In the genomic region with DNA sequence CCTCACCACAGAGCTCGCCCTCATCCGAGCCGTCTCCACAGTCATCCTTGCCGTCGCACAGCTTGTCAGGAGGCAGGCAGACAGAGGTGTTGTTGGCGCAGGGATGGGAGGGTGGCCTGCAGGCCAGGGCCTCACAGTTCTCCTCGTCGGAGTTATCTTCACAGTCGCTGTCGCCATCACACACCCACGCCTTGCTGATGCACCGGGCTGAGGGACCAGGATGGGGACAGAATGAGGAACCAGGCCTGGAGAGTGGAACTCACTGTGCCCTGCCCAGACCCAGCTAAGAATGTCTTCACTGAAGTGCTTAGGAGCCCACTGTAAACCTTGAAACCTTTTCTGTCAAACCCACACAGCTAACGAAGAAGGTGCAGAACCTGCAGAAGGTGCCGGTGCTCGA, we compare ENCODE assay signal across 26 mouse cellular contexts. TPM values are rescaled to one million over a fixed set of nuclear protein-coding genes. Genes with fewer than 3 reads are reported as not detected.
A peak's percentile ranks its signal among the peaks of the same experiment; 100 is the strongest.
DNase-seq lines count a peak whose midpoint lies in the region; ATAC-seq and TF ChIP-seq lines count a peak whose summit lies in the region.
"Had no signal": no experiment of that assay in that cellular context is flagged by ENCODE, and none has a peak within 500 bp of the region (broad histone marks: within the 10 kb centered on the region; RNA-seq: fewer than 3 reads in every experiment).

No protein-coding gene starts in this region.

- ATAC-seq in frontal cortex, adult (ENCODE audit: low TSS enrichment), result peak; percentile 32; the same call in 1 of the 2 replicates
- peak; percentile 57 for ATAC-seq in granulocyte monocyte progenitor cell, adult 5-6 weeks (replicated peaks; ENCODE audit: poor library complexity, severe bottlenecking)
- ATAC-seq in monocyte, adult 5-6 weeks (replicated peaks; ENCODE audit: insufficient number of reproducible peaks, low FRiP score, low TSS enrichment, poor library complexity, severe bottlenecking), result peak; percentile 57
- ATAC-seq: hindbrain, postnatal 0 days; intestine, embryonic 16.5 days; midbrain, embryonic 16.5 days had no signal

- DNase-seq in frontal cortex, postnatal 25 days (ENCODE audit: low spot score in 2 of 2), result no peak
- peak; percentile 40 to 52 for DNase-seq in lung, adult 18-20 months
- DNase-seq in lung, adult 2 months, result no peak
- DNase-seq in spleen, adult 12 weeks (ENCODE audit: low spot score), result no peak
- DNase-seq: adrenal gland, postnatal 36 days; cerebellum, adult 11-12 months; cerebellum, postnatal 14 days; gastrocnemius, adult 2 months; kidney, postnatal 36 days; left cerebral cortex, postnatal 4 days; lung, embryonic 14.5 days; thymus, adult 2 months; thymus, postnatal 4 days had no signal

- WGBS in lung, adult 2 months, result 79% methylated on average over 15 of the region's 15 CpGs

- TF ChIP-seq CTCF in lung, adult 2 months (IDR thresholded peaks at IDR 0.05; ENCODE audit: insufficient read depth, low read length), result no peak

- H3K4me3 ChIP-seq in lung, adult 2 months (replicated peaks; ENCODE audit: extremely low read depth, low read depth, low read length), result no peak overlapping the region
- H3K4me3 ChIP-seq: embryonic facial prominence, embryonic 12.5 days; erythroblast, embryonic 14.5 days; forebrain, embryonic 12.5 days; gastrocnemius, adult 2 months; hindbrain, embryonic 10.5 days; kidney, embryonic 15.5 days; limb, embryonic 15.5 days; midbrain, embryonic 10.5 days had no signal

- no peak for TF ChIP-seq POLR2A in lung, adult 2 months (IDR thresholded peaks at IDR 0.05; ENCODE audit: borderline replicate concordance, extremely low read depth, low read depth, low read length)

- peaks cover 3% of the 10 kb centered on the region; the same call in 1 of the 2 replicates for H3K4me1 ChIP-seq in lung, adult 2 months (ENCODE audit: control insufficient read depth, insufficient read depth, low read length)
- H3K4me1 ChIP-seq: embryonic facial prominence, embryonic 12.5 days; forebrain, embryonic 12.5 days; limb, embryonic 15.5 days; midbrain, embryonic 10.5 days had no signal

RNA-seq across cellular contexts. Expression of a gene that starts 43.0 kb away (rescaled TPM):
- polyA plus RNA-seq in lung, adult 2 months (2012; rRNA removed), result 215 and 248 TPM in 2 replicates
- total RNA-seq in granulocyte monocyte progenitor cell, adult 5-6 weeks (2014; fragmentation: Nextera tagmentation), result 13.9 and 15.0 TPM in 2 replicates
- 5.7 and 18.1 TPM in 2 replicates for total RNA-seq in granulocyte monocyte progenitor cell, adult 5-6 weeks (2017)
- total RNA-seq in monocyte, adult 5-6 weeks (2017), result 147 to 219 TPM (median 171 TPM) in 3 replicates

RNA-seq across cellular contexts. Expression of a gene that starts 43.6 kb away (rescaled TPM):
- 0.23 and 0.24 TPM in 2 replicates for polyA plus RNA-seq in lung, adult 2 months (2012; rRNA removed)
- total RNA-seq in granulocyte monocyte progenitor cell, adult 5-6 weeks (2014; fragmentation: Nextera tagmentation), result not detected in 2 replicates
- total RNA-seq in granulocyte monocyte progenitor cell, adult 5-6 weeks (2017), result not detected in 2 replicates
- not detected in 3 replicates for total RNA-seq in monocyte, adult 5-6 weeks (2017)
- polyA plus RNA-seq: erythroblast, embryonic 14.5 days had no signal

RNA-seq across cellular contexts. Expression of a gene that starts 55.7 kb away (rescaled TPM):
- 40.3 and 57.7 TPM in 2 replicates for polyA plus RNA-seq in lung, adult 2 months (2012; rRNA removed)
- total RNA-seq in granulocyte monocyte progenitor cell, adult 5-6 weeks (2014; fragmentation: Nextera tagmentation), result 126 and 187 TPM in 2 replicates
- total RNA-seq in granulocyte monocyte progenitor cell, adult 5-6 weeks (2017), result 102 and 103 TPM in 2 replicates
- 7.9 to 28.8 TPM (median 11.5 TPM) in 3 replicates for total RNA-seq in monocyte, adult 5-6 weeks (2017)

Comparison
In these comparisons a context has a peak if more than half of its experiments do, and no peak if none do; other contexts are left out.
1. DNase-seq: peak in lung, adult 18-20 months (2 of 2); none in frontal cortex, postnatal 25 days (0 of 2), lung, adult 2 months (single experiment) and spleen, adult 12 weeks (single experiment).
2. Peak in every context shown above with its lines, with median percentiles within 50 percentile points of each other: ATAC-seq.